Mouse (Mus musculus) hindbrain, embryonic 14.5 days (tissue): Measurements from ENCODE around the gene Itga4. TPM values are rescaled to one million over a fixed set of nuclear protein-coding genes. Genes with fewer than 3 reads are reported as not detected.
A peak's percentile ranks its signal among the peaks of the same experiment; 100 is the strongest.

Experiments
- ATAC-seq: fragments of 200-750 bp; cut with Nextera tagmentation; 2 replicates; pipeline ENCODE4 v1.8.0; 2017; ENCODE audit warnings: moderate number of reproducible peaks, mild to moderate bottlenecking, moderate TSS enrichment, moderate library complexity; ENCODE audit not compliant: low FRiP score
- DNase-seq: peaks from one replicate; pipeline ENCODE4 v3.0.0-alpha.2; 2015; ENCODE audit warnings: low spot score
- H3K27ac ChIP-seq: fragments of 300-500 bp; sonication (generic); 2 replicates; pipeline ENCODE4 v1.5.1; 2014; ENCODE audit warnings: mild to moderate bottlenecking, moderate library complexity
- H3K27me3 ChIP-seq: fragments of 300-500 bp; sonication (generic); 2 replicates; pipeline ENCODE4 v1.6.1; 2014; ENCODE audit warnings: mild to moderate bottlenecking, low read length, mixed read lengths; ENCODE audit not compliant: control insufficient read depth, insufficient read depth
- H3K36me3 ChIP-seq: fragments of 300-500 bp; sonication (generic); replicated peaks from 2 replicates; pipeline ENCODE4 v1.6.1; 2014; ENCODE audit not compliant: control insufficient read depth, insufficient read depth
- H3K4me1 ChIP-seq: fragments of 300-500 bp; sonication (generic); replicated peaks from 2 replicates; pipeline ENCODE4 v1.6.1; 2014; ENCODE audit warnings: antibody characterized with exemption, low read length, mixed read lengths; ENCODE audit not compliant: control insufficient read depth, insufficient read depth
- H3K4me2 ChIP-seq: fragments of 300-500 bp; sonication (generic); replicated peaks from 2 replicates; pipeline ENCODE4 v1.6.1; 2014; ENCODE audit warnings: mild to moderate bottlenecking, moderate library complexity
- H3K4me3 ChIP-seq: fragments of 300-500 bp; sonication (generic); replicated peaks from 2 replicates; pipeline ENCODE4 v1.5.1; 2014; ENCODE audit warnings: mild to moderate bottlenecking, low read length
- H3K9ac ChIP-seq: fragments of 300-500 bp; sonication (generic); 2 replicates; pipeline ENCODE4 v1.6.1; 2014
- H3K9me3 ChIP-seq: fragments of 300-500 bp; sonication (generic); 2 replicates; pipeline ENCODE4 v1.6.1; 2016; ENCODE audit warnings: low read length; ENCODE audit not compliant: control insufficient read depth
- WGBS: fragments of 180-500 bp; shearing (Covaris S2); extraction: QIAGEN DNeasy Blood & Tissue Kit; methylation state at CpG from one replicate; pipeline ENCODE4 v1.1.7; 2014; 5-methylcytosine and 5-hydroxymethylcytosine counted together
- polyA plus RNA-seq: library from polyadenylated mRNA; unstranded; fragments of >200 nt; fragmentation: Nextera tagmentation; extraction: Ambion mirVana; gene quantifications from 2 replicates; pipeline ENCODE4 v1.2.1, GENCODE M21; 2014

The Itga4 gene
- 2.9 and 4.3 TPM in 2 replicates for polyA plus RNA-seq

DNA sequence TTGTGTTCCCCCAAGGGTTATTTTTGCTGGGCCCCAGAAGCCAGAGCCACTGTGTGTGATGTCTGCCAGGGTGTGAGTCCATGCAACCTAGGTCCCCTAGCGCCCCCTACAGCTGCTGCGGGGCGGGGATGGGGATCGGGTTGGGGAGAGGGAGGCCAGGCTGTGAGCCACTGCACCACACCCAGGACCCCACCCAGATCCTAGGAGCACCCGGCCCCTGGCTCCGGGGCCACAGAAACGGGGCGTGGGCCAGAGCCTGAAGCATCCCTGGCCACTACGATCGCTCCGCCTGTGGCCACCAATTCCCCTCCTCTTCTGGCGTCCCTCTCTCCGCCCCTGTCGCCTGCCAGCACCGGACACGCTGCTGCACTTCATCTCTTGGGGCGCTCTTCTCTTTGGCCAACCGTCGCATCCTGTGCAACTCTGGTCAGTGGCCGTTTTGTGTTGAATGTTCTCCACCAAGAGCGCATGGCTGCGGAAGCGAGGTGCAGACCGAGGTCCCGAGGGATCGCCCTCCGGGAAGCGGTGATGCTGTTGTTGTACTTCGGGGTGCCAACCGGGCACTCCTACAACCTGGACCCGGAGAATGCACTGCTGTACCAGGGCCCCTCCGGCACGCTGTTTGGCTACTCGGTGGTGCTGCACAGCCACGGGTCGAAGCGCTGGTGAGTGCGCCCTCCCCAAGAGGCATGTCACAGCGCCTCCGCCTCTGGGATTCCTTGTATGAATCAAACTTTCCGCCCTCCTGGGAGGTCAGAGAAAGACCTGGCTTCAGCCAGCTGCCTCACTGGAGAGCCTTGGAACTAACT lies at the start of gene Itga4:
TSS of gene Itga4 (plus strand) at position 235 of the 809 bp plus-strand sequence.
- Histone ChIP-seq H3K4me3 (peak within 1 kb of the TSS; percentile 51), H3K9me3 (no peaks in the 10 kb centered on the region), H3K27me3 (no peaks in the 10 kb centered on the region), H3K4me2 (peak within 1 kb of the TSS; percentile 96), H3K27ac (no peak within 1 kb of the TSS; the same call in 1 of the 2 replicates), H3K36me3 (no peaks in the 10 kb centered on the region), H3K9ac (peak within 1 kb of the TSS; percentile 63), H3K4me1 (peaks cover 10% of the 10 kb centered on the region)
- DNase-seq (peak; percentile 68), ATAC-seq (peak; percentile 86)
- under 1% methylated on average over 41 of the region's 41 CpGs for WGBS

DNA sequence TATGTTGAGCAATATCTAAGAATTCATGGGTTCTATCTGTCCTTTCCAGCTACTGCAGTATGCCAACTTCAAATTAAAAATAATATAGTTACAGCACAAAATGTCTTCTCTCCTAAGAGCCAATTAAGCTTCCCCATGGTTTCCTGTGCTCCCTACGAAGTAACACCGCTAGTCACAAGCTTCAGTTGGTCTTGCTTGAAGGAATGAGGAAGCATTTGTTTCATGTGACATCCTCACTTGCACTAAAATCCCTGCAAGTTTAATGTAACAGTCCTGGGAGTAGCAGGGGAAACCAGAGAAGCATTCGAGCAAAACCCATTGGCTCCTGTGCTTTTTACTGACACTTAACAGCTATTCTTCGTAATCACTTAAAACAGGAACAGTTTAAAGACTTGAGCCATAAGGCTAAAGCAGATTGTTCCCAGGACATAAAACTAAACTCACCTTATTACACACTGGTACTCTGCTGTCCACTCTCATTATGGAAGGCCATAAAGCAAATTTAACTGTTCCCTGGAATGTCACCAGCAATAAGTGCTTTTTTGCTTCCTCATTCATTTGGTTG lies 49.0 kb upstream of the Itga4 start:
- DNase-seq = no peak
- Histone ChIP-seq H3K27me3 (no peaks in the 10 kb centered on the region), H3K9ac (no peak overlapping the region), H3K4me2 (no peak overlapping the region), H3K9me3 (no peaks in the 10 kb centered on the region), H3K36me3 (no peaks in the 10 kb centered on the region), H3K27ac (no peak overlapping the region), H3K4me3 (no peak overlapping the region), H3K4me1 (no peaks in the 10 kb centered on the region)
- WGBS = 86% methylated on average over 4 of the region's 4 CpGs
- ATAC-seq = no peak

DNA sequence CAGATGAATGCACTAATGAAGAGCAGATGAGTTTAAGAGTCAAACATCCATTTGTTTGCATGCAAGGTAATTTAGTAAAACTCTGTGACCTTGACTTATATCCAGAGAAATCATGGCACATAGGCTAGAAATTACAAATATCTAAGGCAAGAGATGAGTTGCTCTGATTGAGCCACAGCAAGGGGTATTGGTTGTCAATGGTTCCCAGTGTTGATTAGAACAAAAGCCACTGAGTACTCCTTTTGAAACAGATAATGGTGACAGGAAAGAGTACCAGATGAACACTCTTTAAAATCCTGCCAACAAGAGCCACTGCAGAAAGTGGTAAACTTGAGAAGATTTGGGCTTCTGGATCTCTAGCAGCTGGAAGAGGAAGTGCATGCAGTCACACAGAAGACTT lies 40.2 kb upstream of the Itga4 start:
- ATAC-seq = no peak
- DNase-seq = no peak
- H3K9me3 ChIP-seq = no peaks in the 10 kb centered on the region
- H3K9ac ChIP-seq = no peak overlapping the region
- no peaks in the 10 kb centered on the region for H3K36me3 ChIP-seq
- no peak overlapping the region for H3K27ac ChIP-seq
- H3K4me3 ChIP-seq = no peak overlapping the region
- H3K27me3 ChIP-seq = no peaks in the 10 kb centered on the region
- H3K4me2 ChIP-seq = no peak overlapping the region
- no peaks in the 10 kb centered on the region for H3K4me1 ChIP-seq

DNA sequence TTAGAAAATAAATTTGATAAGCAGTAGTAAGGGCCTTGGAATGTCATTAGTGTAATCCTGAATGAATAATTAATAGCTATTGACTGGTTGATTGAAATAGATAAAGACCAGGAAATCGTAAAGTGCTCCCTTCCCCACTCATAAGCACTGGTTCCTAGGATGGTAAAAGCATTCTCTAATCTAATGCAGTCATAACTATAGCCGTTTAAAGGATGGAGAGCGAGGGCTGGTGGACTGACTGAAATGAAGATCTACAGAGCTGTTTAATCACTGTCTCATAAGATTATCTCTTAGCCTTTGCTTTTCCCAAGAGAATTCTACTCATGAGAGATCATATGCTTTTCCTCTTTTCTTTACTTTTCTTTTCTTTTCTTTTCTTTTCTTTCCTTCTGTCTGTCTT lies 39.7 kb upstream of the Itga4 start:
- Histone ChIP-seq H3K9ac (no peak overlapping the region), H3K27me3 (no peaks in the 10 kb centered on the region), H3K4me3 (no peak overlapping the region), H3K4me2 (no peak overlapping the region), H3K9me3 (no peaks in the 10 kb centered on the region), H3K36me3 (no peaks in the 10 kb centered on the region), H3K4me1 (no peaks in the 10 kb centered on the region), H3K27ac (no peak overlapping the region)
- DNase-seq (no peak), ATAC-seq (no peak)
- 69% methylated on average over 3 of the region's 3 CpGs for WGBS

DNA sequence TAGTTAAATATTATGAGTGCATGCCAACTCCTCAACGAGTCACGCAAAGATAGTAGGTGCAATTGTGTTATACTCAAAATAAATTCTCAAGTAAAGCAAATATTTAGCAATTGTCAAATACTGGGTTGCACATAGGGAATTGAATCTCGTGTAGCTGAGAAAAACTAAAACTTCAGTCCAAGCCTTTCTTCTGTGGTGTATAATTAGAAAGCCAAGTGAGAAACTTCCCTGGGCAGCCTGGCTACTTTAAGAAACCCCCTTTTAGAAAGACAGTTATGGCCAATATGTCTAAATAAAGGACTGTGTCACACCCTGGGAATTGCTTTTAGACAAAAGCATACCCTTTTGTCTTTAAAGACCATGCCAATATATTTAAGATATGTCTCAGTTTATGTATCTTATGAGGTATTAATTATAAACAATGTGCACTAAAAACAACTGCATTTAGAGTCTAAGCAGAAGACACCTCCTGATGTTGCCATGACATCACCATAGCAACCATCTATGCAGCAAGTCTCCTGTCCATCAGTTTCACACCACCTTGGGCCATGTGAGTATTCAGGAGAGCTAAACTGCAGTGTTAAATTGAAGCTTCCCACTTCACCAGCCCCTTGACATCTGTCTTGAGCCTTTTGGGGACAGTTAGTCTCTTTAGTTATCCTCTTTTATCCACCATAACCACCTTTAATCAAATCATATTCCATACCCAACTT lies 30.4 kb upstream of the Itga4 start:
- H3K4me1 ChIP-seq = no peaks in the 10 kb centered on the region
- H3K27ac ChIP-seq = no peak overlapping the region
- whole genome bisulfite sequencing = 85% methylated on average over 3 of the region's 3 CpGs
- DNase-seq = no peak
- no peak overlapping the region for H3K4me3 ChIP-seq
- no peaks in the 10 kb centered on the region for H3K27me3 ChIP-seq
- no peaks in the 10 kb centered on the region for H3K9me3 ChIP-seq
- no peak overlapping the region for H3K9ac ChIP-seq
- no peak overlapping the region for H3K4me2 ChIP-seq
- ATAC-seq = no peak
- H3K36me3 ChIP-seq = no peaks in the 10 kb centered on the region

DNA sequence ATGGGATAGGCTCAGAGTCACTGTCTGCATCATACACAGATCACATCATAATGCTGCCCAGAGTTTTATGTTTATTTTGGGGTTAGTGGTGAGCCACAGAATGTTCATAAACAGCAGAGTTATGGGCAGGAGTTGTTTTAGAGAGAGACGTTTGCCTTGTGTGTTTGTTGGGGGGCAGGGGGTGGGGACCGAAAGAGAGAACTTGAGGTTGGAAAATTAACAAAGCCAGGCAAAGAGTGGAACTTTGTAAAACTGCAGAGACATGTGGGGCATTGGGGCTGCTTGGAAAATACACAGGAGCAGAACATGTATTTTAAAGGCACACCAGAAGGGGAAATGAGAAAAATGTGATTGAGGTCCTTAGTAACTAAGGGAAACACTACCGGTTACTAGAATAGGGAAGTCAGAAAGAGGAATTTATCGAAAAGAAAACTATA lies 27.4 kb upstream of the Itga4 start:
- H3K4me3 ChIP-seq = no peak overlapping the region
- 82% methylated on average over 4 of the region's 4 CpGs for WGBS
- H3K9ac ChIP-seq = no peak overlapping the region
- H3K4me1 ChIP-seq = no peaks in the 10 kb centered on the region
- ATAC-seq (no peak), DNase-seq (no peak)
- no peaks in the 10 kb centered on the region for H3K36me3 ChIP-seq
- H3K27me3 ChIP-seq = no peaks in the 10 kb centered on the region
- H3K27ac ChIP-seq = no peak overlapping the region
- H3K4me2 ChIP-seq = no peak overlapping the region
- no peaks in the 10 kb centered on the region for H3K9me3 ChIP-seq

DNA sequence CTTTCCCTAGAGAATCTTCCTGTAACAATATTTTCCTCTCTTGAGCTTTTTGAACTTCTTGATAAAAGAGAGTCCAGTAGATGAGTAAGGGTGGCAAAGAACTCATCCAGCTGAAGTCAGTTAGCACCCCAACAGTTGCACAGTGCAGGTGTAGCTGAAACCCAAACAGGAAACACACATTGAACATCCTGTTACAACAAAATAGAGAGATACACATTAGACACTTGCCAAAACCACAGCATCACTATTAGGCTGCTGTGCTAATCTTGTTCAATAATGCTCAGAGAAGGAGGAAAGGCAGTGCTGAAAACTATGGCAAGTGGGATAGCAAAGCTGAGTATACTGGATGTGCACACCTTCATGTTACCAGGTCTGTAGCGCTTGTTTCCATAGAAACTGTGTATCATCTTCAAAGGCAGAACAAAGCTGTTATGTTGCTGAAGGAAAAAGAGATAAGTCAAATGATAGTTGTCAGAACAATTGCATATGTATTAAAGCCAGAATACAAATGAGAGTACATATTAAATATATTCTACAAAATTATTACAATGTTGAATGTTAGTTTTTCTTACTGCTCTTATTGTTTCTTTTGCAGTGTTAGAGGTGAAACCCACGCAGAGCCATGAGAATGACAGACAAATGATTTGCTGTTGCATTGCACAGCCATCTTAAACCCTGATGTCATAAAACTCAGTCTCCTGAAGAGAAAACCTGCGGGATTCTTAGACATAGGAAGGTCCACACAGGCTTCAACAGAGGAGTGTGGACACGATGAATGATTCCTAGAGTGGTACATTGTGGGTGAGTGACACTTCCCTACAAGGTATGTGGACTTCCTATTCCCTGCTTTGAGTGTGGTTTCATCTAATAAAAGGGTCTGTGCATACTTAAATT lies 23.9 kb upstream of the Itga4 start:
- no peak for ATAC-seq
- no peak for DNase-seq

DNA sequence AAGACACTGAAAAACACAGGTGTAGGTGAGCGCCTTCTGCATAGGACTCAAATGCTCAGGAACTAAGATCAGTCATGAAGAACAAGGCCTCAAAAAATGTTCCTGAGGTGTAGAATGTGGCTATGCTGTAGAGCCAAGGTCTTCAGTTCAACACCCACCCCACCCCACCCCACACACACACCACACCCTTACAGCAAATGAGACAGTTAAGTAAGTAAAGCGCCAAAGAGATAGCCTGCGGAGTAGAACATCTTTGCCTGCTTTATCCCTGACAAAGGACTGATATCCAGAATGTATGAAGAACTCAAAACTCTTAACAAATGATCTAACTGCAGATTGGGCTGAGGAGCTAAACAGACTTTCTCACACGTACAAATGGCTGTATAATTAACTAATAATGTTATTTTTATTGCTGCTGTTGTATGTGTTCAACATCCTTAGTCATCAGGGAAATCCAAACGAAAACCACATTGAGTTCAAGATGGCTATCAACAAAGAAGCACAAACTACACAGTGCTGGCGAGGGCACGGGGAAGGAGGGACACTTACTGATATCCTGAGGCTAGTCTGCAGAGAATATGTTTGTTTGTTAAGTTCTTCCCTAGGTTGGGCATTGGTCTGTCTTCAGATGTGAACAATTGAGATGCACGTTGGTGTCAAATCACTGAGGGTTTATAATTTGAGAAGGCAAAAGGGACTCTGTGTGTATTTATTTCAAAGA lies 19.3 kb upstream of the Itga4 start:
- no peaks in the 10 kb centered on the region for H3K4me1 ChIP-seq
- H3K27ac ChIP-seq = no peak overlapping the region
- no peak overlapping the region for H3K9ac ChIP-seq
- H3K36me3 ChIP-seq = no peaks in the 10 kb centered on the region
- ATAC-seq (no peak), DNase-seq (no peak)
- WGBS = 90% methylated on average over 8 of the region's 8 CpGs
- H3K4me2 ChIP-seq = no peak overlapping the region
- H3K4me3 ChIP-seq = no peak overlapping the region
- H3K9me3 ChIP-seq = no peaks in the 10 kb centered on the region
- no peaks in the 10 kb centered on the region for H3K27me3 ChIP-seq

More for the DNA sequence above, 23.9 kb upstream of the Itga4 start:
- Histone ChIP-seq H3K27ac (no peak overlapping the region), H3K4me1 (no peaks in the 10 kb centered on the region), H3K4me2 (no peak overlapping the region), H3K9ac (no peak overlapping the region), H3K9me3 (no peaks in the 10 kb centered on the region), H3K4me3 (no peak overlapping the region), H3K36me3 (no peaks in the 10 kb centered on the region), H3K27me3 (no peaks in the 10 kb centered on the region)
- 90% methylated on average over 4 of the region's 4 CpGs for WGBS
